Mouse (Mus musculus) MEL (cell line): ENCODE measurements around the gene Bex6. TPM values are rescaled to one million over a fixed set of nuclear protein-coding genes. Genes with fewer than 3 reads are reported as not detected.

Source experiments
- DNase-seq: peaks from one replicate; pipeline ENCODE4 v3.0.0; 2011; ENCODE audit warnings: low read depth, low spot score
- H3K27ac ChIP-seq: 2 replicates; pipeline ENCODE4 v1.5.1; 2012; ENCODE audit warnings: low read depth, mild to moderate bottlenecking, control low read depth, low read length, moderate library complexity; ENCODE audit not compliant: control insufficient read depth
- H3K27me3 ChIP-seq, 2 experiments: fragments of 150-350 bp in 1 of 2; sonication (generic) in 1 of 2; 2 replicates each; pipeline ENCODE4 v1.6.1; 2012; ENCODE audit warnings: low read length in 2 of 2, mild to moderate bottlenecking in 2 of 2, improper control_type of control experiment in 1 of 2, moderate library complexity in 1 of 2; ENCODE audit not compliant: insufficient read depth in 2 of 2, control insufficient read depth in 1 of 2
- H3K36me3 ChIP-seq, 2 experiments: 2 replicates each; pipeline ENCODE4 v1.6.1; 2012 to 2014; ENCODE audit warnings: low read length in 2 of 2, improper control_type of control experiment in 1 of 2, inconsistent platforms in 1 of 2, mild to moderate bottlenecking in 1 of 2; ENCODE audit not compliant: insufficient read depth in 2 of 2, control insufficient read depth in 1 of 2
- H3K4me1 ChIP-seq, 2 experiments: fragments of 150-350 bp in 1 of 2; sonication (generic) in 1 of 2; 2 replicates each; pipeline ENCODE4 v1.6.1; 2012; ENCODE audit warnings: low read length in 2 of 2, improper control_type of control experiment in 1 of 2, mild to moderate bottlenecking in 1 of 2; ENCODE audit not compliant: insufficient read depth in 2 of 2, control insufficient read depth in 1 of 2
- H3K4me3 ChIP-seq, 2 experiments: fragments of 150-350 bp in 1 of 2; sonication (generic) in 1 of 2; 2 replicates each; pipeline ENCODE4 v1.5.1; 2012; ENCODE audit warnings: low read depth in 2 of 2, low read length in 2 of 2, mild to moderate bottlenecking in 2 of 2, moderate library complexity in 2 of 2, control low read depth in 1 of 2, improper control_type of control experiment in 1 of 2; ENCODE audit not compliant: control insufficient read depth in 1 of 2, insufficient read depth in 1 of 2
- H3K79me2 ChIP-seq: 2 replicates; pipeline ENCODE4 v1.6.1; 2012; ENCODE audit warnings: mild to moderate bottlenecking, low read length, moderate library complexity; ENCODE audit not compliant: control insufficient read depth, poor library complexity, insufficient read depth
- H3K9ac ChIP-seq: 2 replicates; pipeline ENCODE4 v1.6.1; 2012; ENCODE audit warnings: low read depth, mild to moderate bottlenecking, control low read depth, low read length, moderate library complexity; ENCODE audit not compliant: control insufficient read depth, poor library complexity, severe bottlenecking
- H3K9me3 ChIP-seq: fragments of 150-350 bp; sonication (generic); replicated peaks from 2 replicates; pipeline ENCODE4 v1.6.1; 2012; ENCODE audit warnings: mild to moderate bottlenecking, low read length, improper control_type of control experiment, moderate library complexity; ENCODE audit not compliant: insufficient read depth
- BHLHE40 ChIP-seq: IDR thresholded peaks from 2 replicates; pipeline ENCODE4 v1.6.1; 2012; ENCODE audit warnings: low read depth, mild to moderate bottlenecking, inconsistent platforms, low read length, improper control_type of control experiment, borderline replicate concordance
- CHD1 ChIP-seq: IDR thresholded peaks from 2 replicates; pipeline ENCODE4 v1.6.1; 2012; ENCODE audit warnings: low read depth, mild to moderate bottlenecking, inconsistent platforms, low read length, improper control_type of control experiment
- CHD2 ChIP-seq: IDR thresholded peaks from 2 replicates; pipeline ENCODE4 v1.6.1; 2011; ENCODE audit warnings: low read length, improper control_type of control experiment
- CTCF ChIP-seq, 3 experiments: IDR thresholded peaks in 2 of 3; conservative IDR thresholded peaks in 1 of 3; 2 replicates each; pipeline ENCODE4 v1.5.1; 2011 to 2012; ENCODE audit warnings: low read length in 3 of 3, low read depth in 2 of 3, mild to moderate bottlenecking in 2 of 3, improper control_type of control experiment in 1 of 3, inconsistent platforms in 1 of 3, mixed read lengths in 1 of 3, moderate library complexity in 1 of 3; ENCODE audit not compliant: control insufficient read depth in 1 of 3, insufficient read depth in 1 of 3, poor library complexity in 1 of 3, severe bottlenecking in 1 of 3
- E2F4 ChIP-seq: IDR thresholded peaks from 2 replicates; pipeline ENCODE4 v1.6.1; 2011; ENCODE audit warnings: low read depth, low read length, improper control_type of control experiment, borderline replicate concordance
- ELF1 ChIP-seq: IDR thresholded peaks from 2 replicates; pipeline ENCODE4 v1.6.1; 2014; ENCODE audit warnings: low read depth, mild to moderate bottlenecking, inconsistent platforms, low read length, improper control_type of control experiment, moderate library complexity
- EP300 ChIP-seq, 2 experiments: IDR thresholded peaks; 2 replicates each; pipeline ENCODE4 v1.6.1; 2011; ENCODE audit warnings: improper control_type of control experiment in 2 of 2, low read length in 2 of 2, low read depth in 1 of 2, mild to moderate bottlenecking in 1 of 2
- ETS1 ChIP-seq: IDR thresholded peaks from 2 replicates; pipeline ENCODE4 v1.6.1; 2012; ENCODE audit warnings: low read depth, mild to moderate bottlenecking, inconsistent platforms, low read length, improper control_type of control experiment, moderate library complexity
- GABPA ChIP-seq: IDR thresholded peaks from 2 replicates; pipeline ENCODE4 v1.6.1; 2012; ENCODE audit warnings: low read depth, mild to moderate bottlenecking, inconsistent platforms, low read length, improper control_type of control experiment, moderate library complexity
- GATA1 ChIP-seq: IDR thresholded peaks from 2 replicates; pipeline ENCODE4 v1.6.1; 2011; ENCODE audit warnings: low read depth, low read length, improper control_type of control experiment
- HCFC1 ChIP-seq: IDR thresholded peaks from 2 replicates; pipeline ENCODE4 v1.6.1; 2012; ENCODE audit warnings: low read depth, mild to moderate bottlenecking, inconsistent platforms, low read length, improper control_type of control experiment, moderate library complexity
- KAT2A ChIP-seq: conservative IDR thresholded peaks from 2 replicates; pipeline ENCODE4 v1.6.1; 2012; ENCODE audit warnings: low read depth, low read length, improper control_type of control experiment, inconsistent platforms
- MAX ChIP-seq: IDR thresholded peaks from 2 replicates; pipeline ENCODE4 v1.6.1; 2011; ENCODE audit warnings: low read length, improper control_type of control experiment
- MXI1 ChIP-seq: IDR thresholded peaks from 2 replicates; pipeline ENCODE4 v1.6.1; 2011; ENCODE audit warnings: mild to moderate bottlenecking, low read depth, low read length, improper control_type of control experiment
- MYB ChIP-seq: IDR thresholded peaks from 2 replicates; pipeline ENCODE4 v1.6.1; 2011; ENCODE audit warnings: mild to moderate bottlenecking, low read depth, low read length, improper control_type of control experiment
- MYC ChIP-seq: IDR thresholded peaks from 2 replicates; pipeline ENCODE4 v1.6.1; 2011; ENCODE audit warnings: low read depth, mild to moderate bottlenecking, low read length, improper control_type of control experiment, moderate library complexity
- NELFE ChIP-seq: IDR thresholded peaks from 2 replicates; pipeline ENCODE4 v1.6.1; 2011; ENCODE audit warnings: low read depth, low read length, improper control_type of control experiment
- NRF1 ChIP-seq: IDR thresholded peaks from 2 replicates; pipeline ENCODE4 v1.6.1; 2014; ENCODE audit warnings: low read depth, mild to moderate bottlenecking, inconsistent platforms, low read length, improper control_type of control experiment, moderate library complexity; ENCODE audit not compliant: poor library complexity, insufficient read depth, severe bottlenecking
- POLR2A ChIP-seq, 2 experiments: IDR thresholded peaks; 2 replicates each; pipeline ENCODE4 v1.6.1; 2011 to 2012; ENCODE audit warnings: low read length in 2 of 2, mild to moderate bottlenecking in 2 of 2, control low read depth in 1 of 2, improper control_type of control experiment in 1 of 2, low read depth in 1 of 2, moderate library complexity in 1 of 2; ENCODE audit not compliant: control insufficient read depth in 1 of 2, insufficient read depth in 1 of 2, poor library complexity in 1 of 2
- POLR2AphosphoS2 ChIP-seq: IDR thresholded peaks from 2 replicates; pipeline ENCODE4 v1.6.1; 2011; ENCODE audit warnings: low read length, improper control_type of control experiment
- RAD21 ChIP-seq: IDR thresholded peaks from 2 replicates; pipeline ENCODE4 v1.6.1; 2011; ENCODE audit warnings: mild to moderate bottlenecking, low read depth, low read length, improper control_type of control experiment
- RCOR1 ChIP-seq: IDR thresholded peaks from 2 replicates; pipeline ENCODE4 v1.6.1; 2012; ENCODE audit warnings: low read depth, mild to moderate bottlenecking, inconsistent platforms, low read length, improper control_type of control experiment
- SIN3A ChIP-seq: IDR thresholded peaks from 2 replicates; pipeline ENCODE4 v1.6.1; 2012; ENCODE audit warnings: low read length, improper control_type of control experiment, inconsistent platforms
- TAL1 ChIP-seq: IDR thresholded peaks from 2 replicates; pipeline ENCODE4 v1.6.1; 2012; ENCODE audit warnings: mild to moderate bottlenecking, inconsistent platforms, low read length, moderate library complexity, mixed read lengths
- TBP ChIP-seq: IDR thresholded peaks from 2 replicates; pipeline ENCODE4 v1.8.0; 2011; ENCODE audit warnings: low read depth, low read length, improper control_type of control experiment
- TCF12 ChIP-seq: IDR thresholded peaks from 2 replicates; pipeline ENCODE4 v1.6.1; 2014; ENCODE audit warnings: low read depth, mild to moderate bottlenecking, inconsistent platforms, low read length, improper control_type of control experiment, moderate library complexity
- UBTF ChIP-seq: IDR thresholded peaks from 2 replicates; pipeline ENCODE4 v1.6.1; 2012; ENCODE audit warnings: low read depth, mild to moderate bottlenecking, inconsistent platforms, low read length, improper control_type of control experiment, moderate library complexity, borderline replicate concordance; ENCODE audit not compliant: insufficient read depth
- USF1 ChIP-seq: IDR thresholded peaks from 2 replicates; pipeline ENCODE4 v1.6.1; 2014; ENCODE audit warnings: low read depth, mild to moderate bottlenecking, inconsistent platforms, low read length, improper control_type of control experiment, moderate library complexity
- USF2 ChIP-seq, 2 experiments: IDR thresholded peaks; 2 replicates each; pipeline ENCODE4 v1.6.1; 2011 to 2012; ENCODE audit warnings: improper control_type of control experiment in 2 of 2, low read length in 2 of 2, borderline replicate concordance in 1 of 2, inconsistent platforms in 1 of 2, low read depth in 1 of 2, mild to moderate bottlenecking in 1 of 2; ENCODE audit not compliant: insufficient read depth in 1 of 2
- ZC3H11A ChIP-seq: IDR thresholded peaks from 2 replicates; pipeline ENCODE4 v1.6.1; 2012; ENCODE audit warnings: low read depth, mild to moderate bottlenecking, inconsistent platforms, low read length, improper control_type of control experiment
- ZKSCAN1 ChIP-seq: IDR thresholded peaks from 2 replicates; pipeline ENCODE4 v1.6.1; 2012; ENCODE audit warnings: low read depth, mild to moderate bottlenecking, inconsistent platforms, low read length, improper control_type of control experiment, moderate library complexity
- ZNF384 ChIP-seq: IDR thresholded peaks from 2 replicates; pipeline ENCODE4 v1.6.1; 2012; ENCODE audit warnings: low read depth, mild to moderate bottlenecking, inconsistent platforms, low read length, improper control_type of control experiment
- polyA plus RNA-seq, 2 experiments: library from polyadenylated mRNA; stranded (reverse) in 1 of 2; unstranded in 1 of 2; fragments of >175 nt in 1 of 2; fragments of >200 nt in 1 of 2; gene quantifications; 2 replicates each; pipeline versions ENCODE4 v1.2.1 to v1.2.4; 2012; ENCODE audit warnings: low replicate concordance in 2 of 2, low read depth in 1 of 2; ENCODE audit not compliant: insufficient read length in 2 of 2, insufficient read depth in 1 of 2, missing spikeins in 1 of 2
- total RNA-seq: library from RNA; depleted of rRNA; stranded (reverse); fragments of 300-350 nt; gene quantifications from 2 replicates; pipeline ENCODE4 v1.2.3, GENCODE M21; 2012

Bex6 gene
- total and polyA plus RNA-seq, 3 experiments, result not detected

DNA sequence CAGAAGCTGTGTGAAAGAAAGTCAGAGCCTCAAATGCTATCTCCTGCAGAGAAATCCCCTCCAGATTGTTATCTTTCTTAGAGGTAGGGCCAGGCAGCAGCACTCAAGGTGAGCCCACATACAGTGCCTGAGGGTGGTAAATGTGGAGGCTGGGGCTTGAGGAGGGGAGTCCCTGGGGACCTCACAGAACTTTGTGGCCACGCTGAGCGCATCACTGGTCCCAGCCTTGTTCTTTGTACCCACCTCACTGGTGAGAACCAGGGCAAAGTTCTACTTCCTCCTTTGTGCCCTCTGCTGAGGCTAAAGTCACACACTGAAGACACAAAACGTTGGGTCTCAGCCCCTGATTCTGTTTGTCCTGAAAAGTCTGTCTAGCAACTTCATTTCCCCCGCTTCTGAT is 16.2 kb upstream of the Bex6 start:
- peak overlapping the region; percentile 91 for H3K9ac ChIP-seq
- TF ChIP-seq GATA1 (peak; percentile 62), ZKSCAN1 (no peak), TBP (0 out of 2 replicates have a peak, but pooled peaks have one; percentile 31)
- TF ChIP-seq, all 39 proteins: peak for 2
- Histone ChIP-seq H3K4me3 (peak overlapping the region; percentile 87), H3K36me3 (peaks cover 3 to 32% of the 10 kb centered on the region in 2 experiments), H3K79me2 (peaks cover 54% of the 10 kb centered on the region), H3K9me3 (no peaks in the 10 kb centered on the region), H3K27ac (peak overlapping the region; percentile 84), H3K27me3 (no peaks in the 10 kb centered on the region), H3K4me1 (peaks cover 9 to 24% of the 10 kb centered on the region in 2 experiments)
- no peak for DNase-seq

DNA sequence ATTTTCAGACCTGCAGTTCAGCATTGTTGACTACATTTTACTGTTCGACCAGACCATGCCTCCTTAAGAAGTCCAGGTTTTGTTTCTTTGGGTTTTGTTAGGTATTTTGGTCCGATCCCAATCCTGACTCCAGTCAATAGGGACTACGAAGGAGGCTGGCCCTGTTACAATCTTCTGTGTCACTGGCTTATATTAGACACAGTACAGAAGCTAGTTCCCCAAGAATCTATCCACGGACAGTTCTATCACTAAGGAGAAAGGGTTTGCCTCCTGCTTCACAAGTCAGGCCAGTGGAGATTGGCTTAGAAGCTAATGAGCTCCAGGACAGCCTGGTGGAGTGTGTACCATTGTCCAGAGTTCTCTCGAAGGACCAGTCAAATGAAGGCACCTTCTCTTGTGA is 15.7 kb upstream of the Bex6 start:
- Histone ChIP-seq H3K27ac (peak overlapping the region; percentile 84), H3K9me3 (no peaks in the 10 kb centered on the region), H3K36me3 (peaks cover 3 to 32% of the 10 kb centered on the region in 2 experiments), H3K9ac (peak overlapping the region; percentile 91), H3K4me3 (peak overlapping the region; percentile 87), H3K79me2 (peaks cover 54% of the 10 kb centered on the region), H3K27me3 (no peaks in the 10 kb centered on the region), H3K4me1 (peaks cover 9 to 24% of the 10 kb centered on the region in 2 experiments)
- DNase-seq, result peak; percentile 70
- TF ChIP-seq MXI1, result peak; percentile 56
- no peak for TF ChIP-seq POLR2AphosphoS2
- no peak for TF ChIP-seq GATA1
- no peak for TF ChIP-seq NRF1
- TF ChIP-seq EP300 (IDR thresholded peaks at IDR 0.05; ENCODE audit: low read depth in 1 of 2, low read length in 2 of 2), result peak in 1 of 2 experiments; percentile 6; a peak in 1 of 4 replicates
- TF ChIP-seq USF2 (IDR thresholded peaks at IDR 0.05; ENCODE audit: borderline replicate concordance in 1 of 2, insufficient read depth in 1 of 2, low read depth in 1 of 2, low read length in 2 of 2), result no peak
- no peak for TF ChIP-seq ETS1
- TF ChIP-seq CHD1, result peak; percentile 94
- no peak for TF ChIP-seq MYB
- no peak for TF ChIP-seq TBP
- TF ChIP-seq RAD21, result no peak
- 0 out of 2 replicates have a peak, but pooled peaks have one; percentile 24 for TF ChIP-seq MAX
- no peak; the same call in 1 of the 2 replicates for TF ChIP-seq SIN3A
- no peak for TF ChIP-seq CHD2
- TF ChIP-seq UBTF, result no peak
- TF ChIP-seq TCF12, result no peak
- TF ChIP-seq ELF1, result no peak
- no peak for TF ChIP-seq GABPA
- no peak for TF ChIP-seq CTCF (IDR thresholded peaks at IDR 0.05 in 2 of 3, conservative IDR thresholded peaks at IDR 0.05 in 1 of 3; ENCODE audit: control insufficient read depth in 1 of 3, insufficient read depth in 1 of 3, low read depth in 2 of 3, low read length in 3 of 3, poor library complexity in 1 of 3, severe bottlenecking in 1 of 3)
- no peak for TF ChIP-seq ZC3H11A
- TF ChIP-seq USF1, result no peak
- TF ChIP-seq ZNF384, result no peak
- TF ChIP-seq TAL1, result no peak
- TF ChIP-seq BHLHE40, result no peak
- no peak for TF ChIP-seq E2F4
- TF ChIP-seq KAT2A, result no peak
- no peak for TF ChIP-seq POLR2A (IDR thresholded peaks at IDR 0.05; ENCODE audit: control insufficient read depth in 1 of 2, insufficient read depth in 1 of 2, low read depth in 1 of 2, low read length in 2 of 2, poor library complexity in 1 of 2)
- no peak; the same call in 1 of the 2 replicates for TF ChIP-seq NELFE
- TF ChIP-seq MYC, result 0 out of 2 replicates have a peak, but pooled peaks have one; percentile 24
- TF ChIP-seq HCFC1, result 0 out of 2 replicates have a peak, but pooled peaks have one; percentile 21
- no peak for TF ChIP-seq RCOR1
